In genomic region chr7:62462229-62463006, GRCm38 (mm10) we compare ENCODE assay signal across 8 mouse cellular contexts. TPM values are rescaled to one million over a fixed set of nuclear protein-coding genes. Genes with fewer than 3 reads are reported as not detected.
DNase-seq lines count a peak whose midpoint lies in the region; ATAC-seq and TF ChIP-seq lines count a peak whose summit lies in the region.

No protein-coding gene starts in this region.

- no peaks in the 10 kb centered on the region for H3K36me3 ChIP-seq in lung, embryonic 16.5 days (ENCODE audit: control insufficient read depth, insufficient read depth, low read length)
- no peaks in the 10 kb centered on the region for H3K36me3 ChIP-seq in forebrain, embryonic 12.5 days (replicated peaks)
- no peaks in the 10 kb centered on the region for H3K36me3 ChIP-seq in intestine, embryonic 16.5 days (ENCODE audit: control insufficient read depth, insufficient read depth, low read length)
- no peaks in the 10 kb centered on the region for H3K36me3 ChIP-seq in midbrain, postnatal 0 days (ENCODE audit: insufficient read depth, low read length)

- no peak overlapping the region for H3K27ac ChIP-seq in lung, embryonic 16.5 days (ENCODE audit: low read length)
- peak overlapping the region; percentile 94 for H3K27ac ChIP-seq in forebrain, embryonic 12.5 days
- peak overlapping the region; percentile 49 for H3K27ac ChIP-seq in intestine, embryonic 16.5 days (ENCODE audit: low read length)
- H3K27ac ChIP-seq in midbrain, postnatal 0 days (ENCODE audit: low read depth, low read length) = no peak overlapping the region

- H3K9me3 ChIP-seq in lung, embryonic 16.5 days (ENCODE audit: control insufficient read depth, low read length) = no peaks in the 10 kb centered on the region
- peaks cover 15% of the 10 kb centered on the region for H3K9me3 ChIP-seq in forebrain, embryonic 12.5 days
- peaks cover 2% of the 10 kb centered on the region; the same call in 1 of the 2 replicates for H3K9me3 ChIP-seq in intestine, embryonic 16.5 days (ENCODE audit: control insufficient read depth, low read length)
- peaks cover 4% of the 10 kb centered on the region; the same call in 1 of the 2 replicates for H3K9me3 ChIP-seq in midbrain, postnatal 0 days (ENCODE audit: low read length)

- WGBS in lung, embryonic 16.5 days = 22% methylated on average over 13 of the region's 13 CpGs
- WGBS in forebrain, embryonic 12.5 days = 28% methylated on average over 13 of the region's 13 CpGs
- WGBS in intestine, embryonic 16.5 days = 24% methylated on average over 13 of the region's 13 CpGs
- 32% methylated on average over 13 of the region's 13 CpGs for WGBS in midbrain, postnatal 0 days

- H3K27me3 ChIP-seq in lung, embryonic 16.5 days (ENCODE audit: control insufficient read depth, insufficient read depth, low read depth, low read length) = no peaks in the 10 kb centered on the region
- H3K27me3 ChIP-seq in forebrain, embryonic 12.5 days = no peaks in the 10 kb centered on the region
- H3K27me3 ChIP-seq in intestine, embryonic 16.5 days (replicated peaks; ENCODE audit: control insufficient read depth, insufficient read depth, low read length) = no peaks in the 10 kb centered on the region
- H3K27me3 ChIP-seq in midbrain, postnatal 0 days (ENCODE audit: insufficient read depth, low read length) = no peaks in the 10 kb centered on the region

- no peak for TF ChIP-seq CTCF in midbrain, postnatal 0 days (IDR thresholded peaks at IDR 0.05)

- H3K4me3 ChIP-seq in lung, embryonic 16.5 days (ENCODE audit: low read length) = peak overlapping the region; percentile 63
- H3K4me3 ChIP-seq in forebrain, embryonic 12.5 days (replicated peaks) = peak overlapping the region; percentile 71
- H3K4me3 ChIP-seq in intestine, embryonic 16.5 days (ENCODE audit: low read length) = peak overlapping the region; percentile 61
- H3K4me3 ChIP-seq in midbrain, postnatal 0 days (ENCODE audit: low read depth, low read length) = peak overlapping the region; percentile 50

- ATAC-seq in lung, embryonic 16.5 days (ENCODE audit: low read depth) = peak; percentile 30
- peak; percentile 87 for ATAC-seq in forebrain, embryonic 12.5 days (ENCODE audit: low FRiP score)
- peak; percentile 42 for ATAC-seq in intestine, embryonic 16.5 days
- peak; percentile 36; the same call in 1 of the 2 replicates for ATAC-seq in midbrain, postnatal 0 days (ENCODE audit: low FRiP score)
- no peak for ATAC-seq in activated CD4-positive, CD25-positive, alpha-beta regulatory T cell, adult 4 months

- peak overlapping the region; percentile 30 for H3K9ac ChIP-seq in lung, embryonic 16.5 days (ENCODE audit: low read length)
- H3K9ac ChIP-seq in forebrain, embryonic 12.5 days = peak overlapping the region; percentile 93
- H3K9ac ChIP-seq in intestine, embryonic 16.5 days (ENCODE audit: low read depth, low read length) = peak overlapping the region; percentile 78
- no peak overlapping the region for H3K9ac ChIP-seq in midbrain, postnatal 0 days (replicated peaks; ENCODE audit: low read length, poor library complexity, severe bottlenecking)

- DNase-seq in lung, postnatal 36 days = no peak
- peak; percentile 1 for DNase-seq in midbrain, postnatal 0 days (ENCODE audit: low spot score)
- no peak for DNase-seq in cerebellum, adult 9-11 months
- DNase-seq in right cerebral cortex, adult 18-20 months = no peak

- H3K4me2 ChIP-seq in lung, embryonic 16.5 days (ENCODE audit: low read depth, low read length) = peak overlapping the region; percentile 66
- peak overlapping the region; percentile 50 for H3K4me2 ChIP-seq in forebrain, embryonic 12.5 days
- H3K4me2 ChIP-seq in intestine, embryonic 16.5 days (ENCODE audit: low read depth, low read length) = peak overlapping the region; percentile 72
- H3K4me2 ChIP-seq in midbrain, postnatal 0 days (ENCODE audit: low read depth, low read length, poor library complexity, severe bottlenecking) = peak overlapping the region; percentile 85

- no peaks in the 10 kb centered on the region for H3K4me1 ChIP-seq in lung, embryonic 16.5 days (replicated peaks; ENCODE audit: control insufficient read depth, insufficient read depth, low read length)
- peaks cover 6% of the 10 kb centered on the region for H3K4me1 ChIP-seq in forebrain, embryonic 12.5 days
- H3K4me1 ChIP-seq in intestine, embryonic 16.5 days (ENCODE audit: control insufficient read depth, insufficient read depth, low read length) = no peaks in the 10 kb centered on the region
- H3K4me1 ChIP-seq in midbrain, postnatal 0 days (ENCODE audit: insufficient read depth, low read length) = no peaks in the 10 kb centered on the region

RNA-seq across cellular contexts. Expression of gene Peg12, which starts 1.9 kb away (rescaled TPM):
- polyA plus RNA-seq in lung, embryonic 16.5 days (2015; fragmentation: Nextera tagmentation; extraction: Ambion mirVana) = 20.8 and 25.3 TPM in 2 replicates
- 82.2 and 91.4 TPM in 2 replicates for polyA plus RNA-seq in forebrain, embryonic 12.5 days (2016; fragmentation: Nextera tagmentation; extraction: Ambion mirVana)
- polyA plus RNA-seq in intestine, embryonic 16.5 days (2015; fragmentation: Nextera tagmentation; extraction: Ambion mirVana) = 14.0 and 15.5 TPM in 2 replicates
- 4.6 and 5.7 TPM in 2 replicates for total RNA-seq in midbrain, postnatal 0 days (2014; rRNA removed)
- 6.0 and 6.6 TPM in 2 replicates for polyA plus RNA-seq in midbrain, postnatal 0 days (2015; fragmentation: Nextera tagmentation; extraction: Ambion mirVana)
- polyA plus RNA-seq in activated CD4-positive, CD25-positive, alpha-beta regulatory T cell, adult 4 months (2017; shearing (Covaris generic)) = under 1 TPM in 1 of 2 experiments, not detected in 1; 0.18 TPM

RNA-seq across cellular contexts. Expression of gene Mkrn3, which starts 42.5 kb away (rescaled TPM):
- polyA plus RNA-seq in lung, embryonic 16.5 days (2015; fragmentation: Nextera tagmentation; extraction: Ambion mirVana) = 3.5 and 4.2 TPM in 2 replicates
- 25.1 and 25.5 TPM in 2 replicates for polyA plus RNA-seq in forebrain, embryonic 12.5 days (2016; fragmentation: Nextera tagmentation; extraction: Ambion mirVana)
- polyA plus RNA-seq in intestine, embryonic 16.5 days (2015; fragmentation: Nextera tagmentation; extraction: Ambion mirVana) = 2.9 and 3.1 TPM in 2 replicates
- total RNA-seq in midbrain, postnatal 0 days (2014; rRNA removed) = 39.5 and 42.4 TPM in 2 replicates
- 30.9 and 31.5 TPM in 2 replicates for polyA plus RNA-seq in midbrain, postnatal 0 days (2015; fragmentation: Nextera tagmentation; extraction: Ambion mirVana)
- polyA plus RNA-seq in activated CD4-positive, CD25-positive, alpha-beta regulatory T cell, adult 4 months (2017; shearing (Covaris generic)) = under 1 TPM in 1 of 2 experiments, not detected in 1; 0.18 TPM

Comparison
In these comparisons a context has a peak if more than half of its experiments do, and no peak if none do; other contexts are left out.
1. H3K27ac ChIP-seq: peak in forebrain, embryonic 12.5 days (single experiment) and intestine, embryonic 16.5 days (single experiment); none in lung, embryonic 16.5 days (single experiment) and midbrain, postnatal 0 days (single experiment).
2. Peak in every context shown above with its lines, with median percentiles within 50 percentile points of each other: H3K4me2 ChIP-seq and H3K4me3 ChIP-seq.